Mouse (Mus musculus) spleen, adult 12 weeks (tissue): ENCODE data around the gene Zfp592.
"Not testable (repeated sequence)": the region's sequence is repeated elsewhere in the genome, so short reads cannot be mapped to it uniquely, and the experiment has no call there.

ENCODE experiments used
- DNase-seq: peaks from one replicate; pipeline ENCODE4 v3.0.0; 2022; ENCODE audit warnings: low spot score

The Zfp592 gene

GRCm38 (mm10) chr7:80992980-80993833 lies at the start of gene Zfp592:
Gene Zfp592 (plus strand): TSS chr7:80993681.
- DNase-seq, result peak; percentile 78

GRCm38 (mm10) chr7:80947445-80948350 lies 45.8 kb upstream of the Zfp592 start, which contains the start of gene Sec11a:
Gene Sec11a (minus strand): TSS chr7:80947780.
- DNase-seq, result peak; percentile 94

- DNase-seq, result no peak
These were observed 42.0 kb upstream of the Zfp592 start for GRCm38 (mm10) chr7:80951461-80951860.

DNA sequence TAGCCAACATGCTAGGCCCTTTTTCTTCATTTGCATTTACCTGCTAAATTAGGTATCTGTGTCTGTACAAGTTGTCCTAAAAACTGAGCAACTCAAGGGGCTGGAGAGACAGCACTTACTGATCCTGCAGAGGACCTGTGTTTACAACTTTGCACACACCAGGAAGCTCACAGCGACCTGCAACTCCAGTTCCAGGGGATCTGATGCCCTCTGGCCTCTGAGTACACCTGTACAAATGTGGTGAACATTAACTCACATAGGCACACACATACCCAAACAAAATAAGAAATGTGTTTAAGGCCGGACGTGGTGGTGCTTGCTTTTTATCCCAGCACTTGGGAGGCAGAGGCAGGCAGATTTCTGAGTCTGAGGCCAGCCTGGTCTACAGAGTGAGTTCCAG lies 41.3 kb upstream of the Zfp592 start:
- DNase-seq, result no peak

GRCm38 (mm10) chr7:80954251-80954650 lies 39.2 kb upstream of the Zfp592 start:
- no peak for DNase-seq

- no peak for DNase-seq
These were observed 36.6 kb upstream of the Zfp592 start for GRCm38 (mm10) chr7:80956891-80957290.

DNA sequence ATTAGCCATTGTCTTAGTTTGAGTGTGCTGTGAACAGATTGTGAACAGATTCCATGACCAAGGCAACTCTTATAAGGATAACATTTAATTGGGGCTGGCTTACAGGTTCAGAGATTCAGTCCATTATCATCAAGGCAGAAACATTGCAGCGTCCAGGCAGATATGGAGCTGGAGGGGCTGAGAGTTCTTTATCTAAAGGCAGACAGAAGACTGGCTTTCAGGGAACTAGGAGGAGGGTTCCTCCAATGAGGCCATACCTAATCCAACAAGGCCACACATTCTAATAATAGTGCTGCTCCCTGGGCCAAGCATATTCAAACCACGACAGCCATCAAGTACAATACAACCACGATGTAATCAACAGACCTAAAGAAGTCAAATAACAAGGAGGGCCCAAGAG lies 34.5 kb upstream of the Zfp592 start:
- no peak for DNase-seq

GRCm38 (mm10) chr7:80962799-80963198 lies 30.7 kb upstream of the Zfp592 start:
- no peak for DNase-seq

DNA sequence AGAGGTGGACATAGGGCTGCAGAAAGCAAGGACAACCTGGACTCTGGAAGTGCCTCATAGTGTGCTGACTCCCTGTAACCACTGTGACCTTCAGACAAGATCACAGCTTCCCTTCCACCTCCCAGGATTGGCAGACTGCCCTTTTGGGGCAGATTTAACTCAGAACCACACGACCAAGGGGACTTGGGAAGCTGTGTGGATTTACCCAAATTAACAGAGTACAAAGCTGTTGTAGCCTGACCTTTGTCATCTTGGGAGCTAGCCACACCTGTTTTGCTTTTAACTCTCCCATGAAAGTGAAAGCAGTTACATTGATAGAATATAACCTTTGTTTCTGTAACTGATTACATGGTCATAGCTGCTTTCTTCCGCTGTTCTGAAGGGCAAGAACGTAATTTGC lies 22.6 kb upstream of the Zfp592 start:
- no peak for DNase-seq

- no peak for DNase-seq
These were observed 22.1 kb upstream of the Zfp592 start for GRCm38 (mm10) chr7:80971419-80971818.

- no peak for DNase-seq
These were observed 21.4 kb upstream of the Zfp592 start for GRCm38 (mm10) chr7:80972082-80972481.

GRCm38 (mm10) chr7:80972920-80973637 lies 20.4 kb upstream of the Zfp592 start:
- DNase-seq, result not testable (repeated sequence)

GRCm38 (mm10) chr7:80973638-80974015 lies 19.9 kb upstream of the Zfp592 start:
- not testable (repeated sequence) for DNase-seq

DNA sequence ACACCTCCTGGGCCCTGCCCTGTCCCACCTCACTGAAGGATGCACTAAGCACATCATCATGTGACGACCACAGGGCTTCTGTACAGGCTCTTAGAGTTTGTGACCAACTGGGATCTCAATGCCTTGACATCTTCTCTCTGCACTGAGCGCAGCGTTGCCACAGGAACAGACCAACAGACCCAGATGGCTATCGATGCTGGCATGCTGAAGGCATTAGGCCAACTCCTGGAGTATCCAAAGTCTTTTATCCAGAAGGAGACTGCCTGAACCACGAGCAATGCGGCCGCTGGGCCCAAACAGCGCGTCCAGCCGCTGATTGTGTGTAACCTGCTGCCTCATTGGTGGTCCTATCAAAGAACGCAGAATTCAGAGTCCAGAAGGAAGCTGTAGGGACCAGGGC lies 12.9 kb upstream of the Zfp592 start:
- no peak for DNase-seq

GRCm38 (mm10) chr7:80986458-80987187 lies 6.9 kb upstream of the Zfp592 start:
- no peak for DNase-seq

- no peak for DNase-seq
These were observed 5.5 kb upstream of the Zfp592 start for GRCm38 (mm10) chr7:80987805-80988625.

GRCm38 (mm10) chr7:80990276-80990675 lies 3.2 kb upstream of the Zfp592 start:
- no peak for DNase-seq

DNA sequence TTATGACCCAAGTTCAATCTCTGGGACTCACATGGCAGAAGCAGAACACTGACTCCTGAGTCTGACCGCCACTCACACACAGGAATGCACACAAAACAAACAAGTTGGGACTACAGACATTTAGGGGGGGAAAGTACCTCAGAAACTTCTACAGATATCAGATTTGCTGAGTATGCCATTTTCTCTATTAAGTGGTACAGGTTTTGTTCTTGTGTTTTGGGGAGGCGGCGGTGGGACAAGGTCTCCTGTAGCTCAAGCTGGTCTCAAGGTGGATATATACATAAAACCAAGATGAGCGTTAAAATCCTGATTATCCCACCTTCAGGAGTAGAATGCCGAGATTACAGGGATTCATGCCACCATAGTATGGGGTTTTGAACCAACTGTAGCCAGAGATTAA lies 1.9 kb upstream of the Zfp592 start:
- no peak for DNase-seq

- DNase-seq, result no peak
These were observed 1.4 kb upstream of the Zfp592 start for GRCm38 (mm10) chr7:80992063-80992462.

DNA sequence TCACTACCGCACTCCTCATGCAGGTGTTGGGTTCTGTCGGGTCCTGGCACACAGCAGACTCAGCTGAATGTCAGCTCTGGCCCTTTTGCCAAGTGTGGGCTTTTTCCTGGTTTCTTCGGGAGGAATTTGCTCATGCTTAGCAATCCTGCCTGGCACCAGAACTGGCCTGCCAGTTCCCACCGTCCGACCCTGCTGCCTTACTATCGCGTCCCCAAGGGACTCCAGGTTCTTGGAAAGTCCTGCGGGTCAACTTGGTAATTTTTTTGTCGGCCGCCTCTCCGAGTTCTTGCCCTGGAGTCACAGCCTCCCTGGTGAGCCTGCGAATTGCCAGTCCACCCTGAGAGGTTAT lies 876 bp upstream of the Zfp592 start:
- DNase-seq, result no peak
